Mouse (Mus musculus) embryonic fibroblast, embryonic 13.5 days (primary cell): ENCODE measurements around the gene Ss18l2. TPM values are rescaled to one million over a fixed set of nuclear protein-coding genes. Genes with fewer than 3 reads are reported as not detected.

Experiments used
- H3K27ac ChIP-seq: 2 replicates; pipeline ENCODE4 v1.5.1; 2012; ENCODE audit warnings: low read length, control low read depth, inconsistent platforms; ENCODE audit not compliant: insufficient read depth
- H3K4me1 ChIP-seq: 2 replicates; pipeline ENCODE4 v1.6.1; 2011; ENCODE audit warnings: low read length; ENCODE audit not compliant: control insufficient read depth, insufficient read depth
- H3K4me3 ChIP-seq: 2 replicates; pipeline ENCODE4 v1.5.1; 2011; ENCODE audit warnings: mild to moderate bottlenecking, control low read depth, low read length; ENCODE audit not compliant: insufficient read depth
- CTCF ChIP-seq: IDR thresholded peaks from 2 replicates; pipeline ENCODE4 v1.5.1; 2011; ENCODE audit warnings: mild to moderate bottlenecking, control low read depth, low read length, moderate library complexity, borderline replicate concordance; ENCODE audit not compliant: insufficient read depth
- POLR2A ChIP-seq: IDR thresholded peaks from 2 replicates; pipeline ENCODE4 v1.6.1; 2011; ENCODE audit warnings: low read depth, mild to moderate bottlenecking, control low read depth, low read length, moderate library complexity
- polyA plus RNA-seq: library from polyadenylated mRNA; stranded (reverse); fragments of >200 nt; gene quantifications from 2 replicates; pipeline ENCODE4 v1.2.4, GENCODE M21; 2011; ENCODE audit warnings: low read depth; ENCODE audit not compliant: missing spikeins, insufficient read length

The Ss18l2 gene
- polyA plus RNA-seq, 1 experiment: 59.7 TPM

DNA sequence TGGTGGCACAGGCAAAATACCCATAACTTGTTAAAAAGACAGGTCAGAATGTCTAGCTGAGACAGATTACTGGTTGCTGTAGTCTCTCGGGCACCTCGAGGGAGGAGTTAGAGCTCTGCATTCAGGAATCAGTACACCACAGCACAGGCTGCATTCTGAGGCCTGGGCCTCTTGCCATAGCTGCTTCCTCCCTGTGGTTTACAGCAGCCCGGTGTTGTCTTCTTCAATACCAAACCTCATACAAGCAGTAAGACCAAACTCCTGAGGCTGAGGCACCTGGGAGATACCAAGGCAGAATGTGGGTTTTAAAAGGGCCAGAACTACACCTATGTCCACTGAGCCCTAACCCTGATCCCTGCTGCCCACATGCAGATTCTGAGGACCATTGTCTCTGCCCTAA is 47.3 kb downstream of the Ss18l2 start:
- H3K27ac ChIP-seq: peak overlapping the region; percentile 63
- H3K4me1 ChIP-seq: peaks cover 12% of the 10 kb centered on the region
- H3K4me3 ChIP-seq: no peak overlapping the region
- TF ChIP-seq CTCF (no peak), POLR2A (peak; percentile 46)

DNA sequence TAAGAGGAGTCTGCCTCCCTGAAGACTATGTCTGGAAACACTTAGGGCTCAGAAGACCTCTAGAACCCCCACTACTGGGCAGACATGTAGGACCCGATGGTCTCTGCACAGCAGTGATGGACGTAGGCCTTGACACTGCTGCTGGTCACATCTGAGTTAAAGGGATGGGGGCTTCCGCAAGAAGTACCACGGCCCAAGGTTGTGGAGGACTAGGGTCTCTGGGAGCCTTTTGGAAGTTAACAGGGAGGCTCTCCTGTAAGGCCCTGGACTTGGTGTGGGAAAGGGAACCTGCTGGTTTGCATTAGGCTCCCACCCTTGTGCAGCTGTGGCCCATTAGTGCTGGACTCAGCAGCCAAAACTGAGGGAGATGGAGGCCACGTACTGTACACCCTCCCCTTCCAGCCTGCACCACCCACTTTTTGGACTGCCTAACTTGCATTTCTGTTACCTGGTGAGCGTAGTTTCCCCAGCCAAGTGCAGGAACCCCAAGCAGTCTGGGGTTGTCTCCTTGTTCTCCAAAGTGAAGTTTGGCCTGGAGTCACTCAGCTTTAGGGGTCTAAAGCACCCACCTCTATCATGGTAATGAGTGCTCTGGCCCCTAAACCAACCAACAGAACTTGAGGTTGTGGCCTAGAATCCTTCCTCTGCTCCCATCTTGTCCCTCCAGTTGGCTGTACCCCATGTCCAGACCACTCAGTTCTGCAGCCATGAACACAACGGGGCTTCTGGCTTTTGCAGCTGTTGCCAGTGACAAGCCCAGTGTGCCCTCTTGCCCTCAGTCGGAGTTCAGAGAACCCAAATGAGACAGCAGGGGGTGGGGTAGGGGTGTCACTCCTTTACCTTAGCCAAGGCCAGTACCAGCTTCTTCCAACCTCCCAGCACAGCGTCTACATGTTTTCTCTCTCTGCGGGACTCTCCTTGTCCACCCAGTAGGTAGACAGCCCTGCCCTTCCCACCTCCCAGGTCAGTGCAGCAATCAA is 48.0 kb downstream of the Ss18l2 start:
- TF ChIP-seq POLR2A: no peak; the same call in 1 of the 2 replicates
- no peak for TF ChIP-seq CTCF
- H3K4me1 ChIP-seq: peaks cover 12% of the 10 kb centered on the region
- peak overlapping the region; percentile 63 for H3K27ac ChIP-seq
- H3K4me3 ChIP-seq: peak overlapping the region; percentile 60; the same call in 1 of the 2 replicates

DNA sequence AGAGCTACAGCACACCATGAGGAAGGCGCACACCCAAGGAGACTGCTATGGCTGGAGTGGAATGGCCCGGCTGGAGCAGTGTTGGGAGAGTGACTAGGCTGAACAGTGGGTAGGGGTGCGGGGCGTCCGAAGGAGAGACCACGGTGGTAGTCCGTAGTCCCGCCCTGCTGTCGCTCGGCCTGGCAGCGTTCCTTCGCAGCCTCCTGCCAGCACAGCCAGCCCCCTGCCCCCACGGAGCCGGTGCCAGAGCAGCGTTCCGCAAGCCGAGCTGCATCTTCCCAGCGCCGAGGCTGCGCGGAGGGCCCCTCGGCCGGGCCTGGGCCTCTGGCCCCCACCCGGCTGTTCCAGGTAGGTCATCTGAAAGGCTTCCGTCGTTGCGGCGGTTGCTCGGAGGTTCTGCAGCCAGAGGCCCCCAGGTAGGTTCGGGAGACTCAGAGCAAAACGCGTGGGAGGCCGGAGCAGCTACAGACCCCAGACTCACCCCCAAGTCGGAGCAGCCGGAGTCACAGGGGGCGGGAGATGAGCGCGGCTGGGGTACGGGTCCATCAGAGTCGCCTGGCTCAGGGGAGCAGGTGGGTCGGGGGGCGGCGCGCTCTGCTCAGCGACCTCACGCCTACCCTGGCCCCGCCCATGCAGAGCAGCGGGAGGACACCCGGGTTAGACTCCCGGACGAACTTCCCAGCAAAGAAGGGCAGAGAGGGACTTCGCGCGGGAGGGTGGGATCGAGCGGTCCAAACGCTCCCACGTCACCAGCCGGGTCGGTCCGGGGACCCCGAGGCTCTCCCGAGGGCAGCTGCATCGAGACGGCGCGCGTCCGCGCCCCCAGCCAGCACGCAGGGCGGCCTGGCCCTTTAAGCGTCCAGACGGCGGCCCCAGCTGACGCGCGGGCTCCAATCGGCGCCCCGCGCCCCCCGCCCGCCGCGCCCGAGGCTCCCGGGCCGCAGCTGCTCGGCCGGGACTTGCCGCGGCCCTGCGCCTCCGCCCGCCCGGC is 49.3 kb downstream of the Ss18l2 start, which contains the start of gene Zfp651:
Gene Zfp651, plus strand, starts transcription at position 240 of the 991 bp plus-strand sequence.
- H3K27ac ChIP-seq: peak within 1 kb of the TSS; percentile 38
- peaks cover 12% of the 10 kb centered on the region for H3K4me1 ChIP-seq

DNA sequence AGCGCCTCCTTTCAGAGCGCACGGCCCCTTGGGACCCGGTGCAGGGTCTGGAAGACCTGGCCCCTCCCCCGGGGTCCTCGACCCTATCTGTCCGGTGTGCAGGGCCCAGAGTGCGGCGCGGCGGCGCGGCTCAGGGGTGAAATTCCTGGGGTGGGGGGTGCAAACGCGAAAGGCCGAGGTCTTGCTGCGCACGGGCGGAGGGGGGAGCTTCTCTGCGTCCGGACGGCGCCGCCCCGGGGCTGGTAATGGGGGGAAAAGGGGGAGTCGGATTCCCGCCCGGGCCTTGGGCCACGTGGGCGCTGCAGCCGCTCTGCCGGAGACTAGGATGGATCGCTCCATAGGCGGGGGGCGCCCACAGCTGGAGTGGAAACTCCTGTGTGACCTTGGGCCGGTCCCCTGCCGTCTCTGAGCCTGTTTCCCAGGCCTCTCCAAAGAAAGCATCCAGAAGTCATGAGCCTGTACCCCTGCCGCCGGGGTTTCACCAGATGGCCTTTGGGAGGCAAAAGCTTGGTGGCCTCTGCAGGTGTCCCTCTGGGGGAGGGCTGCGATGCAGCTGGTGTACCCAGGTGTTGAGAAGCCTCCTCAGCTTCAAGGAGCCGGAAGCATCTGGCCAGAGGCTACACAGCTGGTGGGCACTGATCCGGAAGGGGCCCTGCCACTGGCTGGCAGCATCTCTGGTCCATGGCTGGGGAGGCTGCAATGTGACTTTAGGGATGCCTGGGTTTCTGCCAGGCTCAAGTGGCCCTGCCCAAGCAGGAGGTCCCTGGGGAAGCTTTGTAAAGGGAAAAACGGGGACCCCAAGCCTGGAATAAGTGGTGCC is 50.4 kb downstream of the Ss18l2 start:
- TF ChIP-seq CTCF (no peak), POLR2A (peak; percentile 46; the same call in 1 of the 2 replicates)
- Histone ChIP-seq H3K4me3 (peak overlapping the region; percentile 63), H3K4me1 (peaks cover 12% of the 10 kb centered on the region), H3K27ac (peak overlapping the region; percentile 38)

More for the DNA sequence above, 49.3 kb downstream of the Ss18l2 start, which contains the start of gene Zfp651:
- peak within 1 kb of the TSS; percentile 63 for H3K4me3 ChIP-seq
- TF ChIP-seq CTCF: no peak
- peak; percentile 75 for TF ChIP-seq POLR2A

DNA sequence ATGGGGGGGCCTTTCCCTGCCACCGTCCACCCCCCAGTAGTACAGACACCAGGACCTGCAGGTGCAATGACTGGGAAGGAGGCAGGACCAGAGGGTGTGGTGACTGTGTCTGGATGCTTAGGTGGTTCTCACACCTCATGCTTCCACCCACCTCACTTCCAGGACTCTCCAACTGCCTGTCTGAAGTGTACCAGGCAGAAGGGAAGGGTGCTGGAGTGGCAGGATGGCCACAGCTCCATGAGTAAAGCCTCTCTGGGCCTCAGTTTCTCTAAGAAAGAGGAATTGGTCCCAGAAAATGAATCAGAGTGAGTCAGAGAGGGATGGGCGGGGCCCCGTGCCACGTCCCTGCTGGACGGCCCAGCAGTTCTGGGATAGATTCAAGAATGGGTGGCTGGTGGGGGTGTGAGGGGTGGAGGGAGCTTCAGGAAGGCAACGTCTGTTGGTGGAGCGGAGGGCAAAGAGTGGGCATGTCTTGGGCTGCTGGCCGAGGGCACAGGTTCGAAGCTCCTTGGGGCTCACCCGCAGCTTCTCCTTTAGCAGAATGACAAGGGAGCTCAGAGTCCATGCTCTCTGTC is 51.0 kb downstream of the Ss18l2 start:
- TF ChIP-seq POLR2A: peak; percentile 69
- TF ChIP-seq CTCF: no peak
- Histone ChIP-seq H3K27ac (peak overlapping the region; percentile 38), H3K4me3 (peak overlapping the region; percentile 63), H3K4me1 (peaks cover 12% of the 10 kb centered on the region)

DNA sequence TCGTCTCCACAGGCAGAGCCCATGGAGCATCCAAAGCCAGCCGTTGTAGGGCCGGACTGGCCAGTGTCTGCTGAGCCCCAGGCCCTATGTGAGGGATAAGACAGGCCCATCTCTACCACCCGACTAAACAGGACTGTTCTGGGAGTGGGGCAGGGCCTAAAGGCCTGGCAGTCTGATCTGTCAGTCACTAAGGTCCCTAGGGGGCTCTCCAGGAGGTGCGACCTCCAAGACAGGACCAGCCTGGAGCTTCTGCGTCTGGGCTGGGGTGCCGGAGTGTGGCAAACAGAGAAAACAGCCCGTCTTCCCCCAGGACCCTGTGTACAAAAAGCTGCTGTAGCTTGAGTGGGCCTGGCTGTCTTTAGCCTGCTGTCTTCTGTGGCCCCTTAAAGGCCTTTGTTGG is 51.7 kb downstream of the Ss18l2 start:
- TF ChIP-seq CTCF (no peak), POLR2A (no peak)
- Histone ChIP-seq H3K27ac (0 out of 2 replicates have a peak overlapping the region, but pooled peaks have one; percentile 1), H3K4me1 (peaks cover 12% of the 10 kb centered on the region), H3K4me3 (no peak overlapping the region)

DNA sequence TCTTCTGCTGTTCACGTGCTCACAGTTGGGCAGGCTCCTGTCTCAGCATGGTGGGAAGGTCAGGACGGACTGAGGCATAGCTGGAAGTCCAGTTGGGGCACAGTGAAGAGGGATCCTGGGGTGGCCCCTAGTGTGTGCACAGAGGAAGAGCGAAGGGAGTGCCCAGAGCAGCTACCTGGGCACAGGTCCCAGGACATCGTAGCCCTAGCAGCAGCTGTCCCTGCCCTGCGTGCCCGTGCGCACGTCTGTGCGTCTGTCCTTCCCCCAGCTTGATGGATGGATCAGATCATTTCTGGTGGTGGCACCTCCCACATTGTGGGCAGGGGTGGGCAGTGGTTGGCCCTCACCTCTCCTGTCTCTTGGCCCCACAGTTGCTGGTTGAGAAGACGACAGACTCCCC is 52.1 kb downstream of the Ss18l2 start:
- TF ChIP-seq POLR2A (no peak), CTCF (no peak)
- Histone ChIP-seq H3K4me1 (peaks cover 9% of the 10 kb centered on the region), H3K27ac (no peak overlapping the region), H3K4me3 (no peak overlapping the region)

DNA sequence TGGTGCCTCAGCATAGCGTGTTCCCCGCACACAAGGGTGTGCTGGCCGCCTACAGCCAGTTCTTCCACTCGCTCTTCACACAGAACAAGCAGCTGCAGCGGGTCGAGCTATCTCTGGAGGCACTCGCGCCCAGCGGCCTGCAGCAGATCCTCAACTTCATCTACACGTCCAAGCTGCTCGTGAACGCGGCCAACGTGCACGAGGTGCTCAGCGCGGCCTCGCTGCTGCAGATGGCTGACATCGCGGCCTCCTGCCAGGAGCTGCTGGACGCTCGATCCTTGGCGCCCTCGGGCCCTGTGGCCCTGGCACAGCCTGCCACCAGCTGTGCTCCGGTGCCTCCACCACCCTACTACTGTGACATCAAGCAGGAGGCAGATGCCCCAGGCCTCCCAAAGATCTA is 52.6 kb downstream of the Ss18l2 start:
- TF ChIP-seq POLR2A (no peak), CTCF (no peak)
- Histone ChIP-seq H3K4me1 (peaks cover 6% of the 10 kb centered on the region), H3K27ac (no peak overlapping the region), H3K4me3 (no peak overlapping the region)

Other genes starting within 250 kb of the Ss18l2 start
- 4.6 and 15.0 TPM in 2 replicates for gene Cck, start 214.6 kb upstream of the Ss18l2 start, polyA plus RNA-seq
- not detected in 2 replicates for gene Lyzl4, start 68.2 kb upstream of the Ss18l2 start, polyA plus RNA-seq
- 0.14 TPM in 1 of 2 replicates, not detected in the other for gene Vipr1, start 67.6 kb upstream of the Ss18l2 start, polyA plus RNA-seq
- 9.3 and 11.2 TPM in 2 replicates for gene Sec22c, start 4.8 kb upstream of the Ss18l2 start, polyA plus RNA-seq
- gene Nktr, start 8.8 kb downstream of the Ss18l2 start, polyA plus RNA-seq: 134 and 169 TPM in 2 replicates
- 30.4 and 36.6 TPM in 2 replicates for gene Zfp651, start 49.0 kb downstream of the Ss18l2 start, polyA plus RNA-seq
- gene Klhl40, start 67.3 kb downstream of the Ss18l2 start, polyA plus RNA-seq: not detected in 2 replicates
- not detected in 2 replicates for gene Hhatl, start 82.2 kb downstream of the Ss18l2 start, polyA plus RNA-seq
- gene Ccdc13, start 129.1 kb downstream of the Ss18l2 start, polyA plus RNA-seq: not detected in 2 replicates
- gene Higd1a, start 148.0 kb downstream of the Ss18l2 start, polyA plus RNA-seq: 96.1 and 101 TPM in 2 replicates
- gene Ackr2, start 188.0 kb downstream of the Ss18l2 start, polyA plus RNA-seq: not detected in 2 replicates
- gene Cyp8b1, start 206.0 kb downstream of the Ss18l2 start, polyA plus RNA-seq: not detected in 2 replicates
- 0.98 TPM in 1 of 2 replicates, not detected in the other for gene Fam198a, start 240.7 kb downstream of the Ss18l2 start, polyA plus RNA-seq